Mouse (Mus musculus): Measurements from ENCODE around the gene B3galt6. TPM values are rescaled to one million over a fixed set of nuclear protein-coding genes. Genes with fewer than 3 reads are reported as not detected.
A peak's percentile ranks its signal among the peaks of the same experiment; 100 is the strongest.

The B3galt6 gene
- 27.6 and 29.6 TPM in 2 replicates for polyA plus RNA-seq (2014; fragmentation: Nextera tagmentation; extraction: Ambion mirVana)

DNA sequence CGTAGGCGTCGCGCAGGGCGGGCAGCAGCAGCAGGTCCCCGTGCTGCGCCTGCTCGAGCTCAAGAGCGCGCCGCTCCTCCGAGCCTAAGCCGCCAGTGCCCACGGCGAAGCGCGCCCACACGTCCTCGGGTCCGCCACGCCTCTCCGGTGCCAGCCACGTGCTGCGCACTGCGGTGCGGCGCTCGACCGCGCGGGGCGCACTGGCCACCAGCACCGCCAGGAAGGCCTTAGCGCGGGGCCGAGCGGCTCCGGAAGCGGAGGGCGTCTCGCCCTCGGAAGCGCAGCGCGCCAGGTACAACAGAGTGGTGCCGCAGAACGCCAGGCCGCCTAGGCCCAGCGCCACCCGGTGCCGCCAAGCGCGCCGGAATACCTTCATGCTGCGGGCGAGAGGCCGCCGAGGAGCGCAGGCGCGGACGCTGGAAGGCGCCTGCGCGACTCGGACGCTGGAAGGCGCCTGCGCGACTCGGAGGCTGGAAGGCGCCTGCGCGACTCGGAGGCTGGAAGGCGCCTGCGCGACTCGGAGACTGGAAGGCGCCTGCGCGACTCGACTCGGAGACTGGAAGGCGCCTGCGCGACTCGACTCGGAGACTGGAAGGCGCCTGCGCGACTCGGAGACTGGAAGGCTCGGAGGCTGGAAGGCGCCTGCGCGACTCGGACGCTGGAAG is at the start of gene B3galt6, which contains the start of gene Sdf4:
B3galt6 (minus strand) TSS at position 409 of the 665 bp plus-strand sequence.
Sdf4 (plus strand) TSS at position 632 of the 665 bp plus-strand sequence.
- H3K27ac ChIP-seq (ENCODE audit: low read depth, low read length) = peak within 1 kb of the TSS; percentile 95
- peaks cover 16% of the 10 kb centered on the region for H3K36me3 ChIP-seq (ENCODE audit: control insufficient read depth, insufficient read depth, low read length)
- DNase-seq (ENCODE audit: low spot score) (peak; percentile 95), ATAC-seq (peak; percentile 90)
- H3K9ac ChIP-seq (ENCODE audit: low read length) = peak within 1 kb of the TSS; percentile 86
- no peaks in the 10 kb centered on the region for H3K27me3 ChIP-seq (replicated peaks; ENCODE audit: control insufficient read depth, insufficient read depth, low read length)
- peaks cover 25% of the 10 kb centered on the region for H3K4me1 ChIP-seq (ENCODE audit: control insufficient read depth, insufficient read depth, low read length)
- H3K4me2 ChIP-seq (ENCODE audit: low read length) = peak within 1 kb of the TSS; percentile 99
- H3K9me3 ChIP-seq (replicated peaks; ENCODE audit: control insufficient read depth, low read length) = no peaks in the 10 kb centered on the region
- H3K4me3 ChIP-seq (ENCODE audit: low read depth, low read length) = peak within 1 kb of the TSS; percentile 86
- under 1% methylated on average over 98 of the region's 99 CpGs for WGBS

GRCm38 (mm10) chr4:156034901-156035300 is 42.5 kb upstream of the B3galt6 start:
- H3K27ac ChIP-seq (ENCODE audit: low read depth, low read length) = no peak overlapping the region
- no peaks in the 10 kb centered on the region for H3K9me3 ChIP-seq (replicated peaks; ENCODE audit: control insufficient read depth, low read length)
- H3K36me3 ChIP-seq (ENCODE audit: control insufficient read depth, insufficient read depth, low read length) = no peaks in the 10 kb centered on the region
- peak overlapping the region; percentile 15; the same call in 1 of the 2 replicates for H3K4me3 ChIP-seq (ENCODE audit: low read depth, low read length)
- peak overlapping the region; percentile 35; the same call in 1 of the 2 replicates for H3K9ac ChIP-seq (ENCODE audit: low read length)
- ATAC-seq (no peak), DNase-seq (ENCODE audit: low spot score) (no peak)
- peak overlapping the region; percentile 43 for H3K4me2 ChIP-seq (ENCODE audit: low read length)
- peaks cover 22% of the 10 kb centered on the region for H3K27me3 ChIP-seq (replicated peaks; ENCODE audit: control insufficient read depth, insufficient read depth, low read length)
- whole genome bisulfite sequencing = 3% methylated on average over 25 of the region's 25 CpGs
- H3K4me1 ChIP-seq (ENCODE audit: control insufficient read depth, insufficient read depth, low read length) = peaks cover 8% of the 10 kb centered on the region

GRCm38 (mm10) chr4:156034301-156034700 is 41.9 kb upstream of the B3galt6 start:
- Histone ChIP-seq H3K36me3 (ENCODE audit: control insufficient read depth, insufficient read depth, low read length) (no peaks in the 10 kb centered on the region), H3K9me3 (replicated peaks; ENCODE audit: control insufficient read depth, low read length) (no peaks in the 10 kb centered on the region), H3K9ac (ENCODE audit: low read length) (no peak overlapping the region), H3K4me3 (ENCODE audit: low read depth, low read length) (0 out of 2 replicates have a peak overlapping the region, but pooled peaks have one; percentile 15), H3K27ac (ENCODE audit: low read depth, low read length) (no peak overlapping the region), H3K27me3 (replicated peaks; ENCODE audit: control insufficient read depth, insufficient read depth, low read length) (peaks cover 22% of the 10 kb centered on the region), H3K4me1 (ENCODE audit: control insufficient read depth, insufficient read depth, low read length) (peaks cover 8% of the 10 kb centered on the region), H3K4me2 (ENCODE audit: low read length) (no peak overlapping the region)
- DNase-seq (ENCODE audit: low spot score) (no peak), ATAC-seq (no peak)
- WGBS = 54% methylated on average over 4 of the region's 4 CpGs

- Histone ChIP-seq H3K9ac (ENCODE audit: low read length) (no peak overlapping the region), H3K27me3 (replicated peaks; ENCODE audit: control insufficient read depth, insufficient read depth, low read length) (peaks cover 22% of the 10 kb centered on the region), H3K4me2 (ENCODE audit: low read length) (no peak overlapping the region), H3K27ac (ENCODE audit: low read depth, low read length) (no peak overlapping the region), H3K4me3 (ENCODE audit: low read depth, low read length) (no peak overlapping the region), H3K9me3 (replicated peaks; ENCODE audit: control insufficient read depth, low read length) (no peaks in the 10 kb centered on the region), H3K4me1 (ENCODE audit: control insufficient read depth, insufficient read depth, low read length) (peaks cover 8% of the 10 kb centered on the region), H3K36me3 (ENCODE audit: control insufficient read depth, insufficient read depth, low read length) (no peaks in the 10 kb centered on the region)
- DNase-seq (ENCODE audit: low spot score) (peak; percentile 51), ATAC-seq (no peak)
- WGBS = 53% methylated on average over 6 of the region's 6 CpGs
These were observed 41.1 kb upstream of the B3galt6 start for GRCm38 (mm10) chr4:156033476-156034119.

DNA sequence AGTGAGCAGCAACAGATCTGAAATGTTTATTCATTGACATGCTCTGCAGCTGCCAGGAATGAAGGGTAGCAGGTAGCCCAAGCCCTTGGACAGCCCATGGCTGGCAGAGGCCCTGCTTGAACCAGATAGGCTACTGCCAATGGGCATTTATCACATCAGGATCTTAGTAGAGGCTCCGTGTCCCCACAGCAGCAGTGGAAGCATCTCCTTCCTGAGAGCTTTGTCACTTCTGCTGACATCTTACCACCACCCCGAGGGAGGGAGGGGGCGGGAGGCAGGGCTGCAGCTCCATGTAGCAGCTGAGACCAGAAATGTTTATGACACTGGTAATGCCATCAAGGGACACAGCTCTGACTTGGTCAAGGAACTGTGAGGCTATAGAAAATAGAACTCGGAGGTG is 40.4 kb upstream of the B3galt6 start:
- DNase-seq (ENCODE audit: low spot score) (no peak), ATAC-seq (no peak)
- Histone ChIP-seq H3K36me3 (ENCODE audit: control insufficient read depth, insufficient read depth, low read length) (0 out of 2 replicates have a peak, but pooled peaks cover 3% of the 10 kb centered on the region), H3K4me2 (ENCODE audit: low read length) (no peak overlapping the region), H3K4me3 (ENCODE audit: low read depth, low read length) (no peak overlapping the region), H3K27ac (ENCODE audit: low read depth, low read length) (no peak overlapping the region), H3K9me3 (replicated peaks; ENCODE audit: control insufficient read depth, low read length) (no peaks in the 10 kb centered on the region), H3K4me1 (ENCODE audit: control insufficient read depth, insufficient read depth, low read length) (peaks cover 8% of the 10 kb centered on the region), H3K27me3 (replicated peaks; ENCODE audit: control insufficient read depth, insufficient read depth, low read length) (peaks cover 22% of the 10 kb centered on the region), H3K9ac (ENCODE audit: low read length) (no peak overlapping the region)
- 92% methylated on average over 4 of the region's 4 CpGs for WGBS

GRCm38 (mm10) chr4:156031593-156032391 is 39.3 kb upstream of the B3galt6 start:
- H3K4me3 ChIP-seq (ENCODE audit: low read depth, low read length) = peak overlapping the region; percentile 35
- H3K9me3 ChIP-seq (replicated peaks; ENCODE audit: control insufficient read depth, low read length) = no peaks in the 10 kb centered on the region
- peaks cover 8% of the 10 kb centered on the region for H3K4me1 ChIP-seq (ENCODE audit: control insufficient read depth, insufficient read depth, low read length)
- WGBS = 2% methylated on average over 24 of the region's 24 CpGs
- H3K9ac ChIP-seq (ENCODE audit: low read length) = peak overlapping the region; percentile 61
- 0 out of 2 replicates have a peak, but pooled peaks cover 4% of the 10 kb centered on the region for H3K36me3 ChIP-seq (ENCODE audit: control insufficient read depth, insufficient read depth, low read length)
- H3K27me3 ChIP-seq (replicated peaks; ENCODE audit: control insufficient read depth, insufficient read depth, low read length) = peaks cover 22% of the 10 kb centered on the region
- DNase-seq (ENCODE audit: low spot score) = peak; percentile 90
- peak overlapping the region; percentile 60 for H3K4me2 ChIP-seq (ENCODE audit: low read length)
- peak overlapping the region; percentile 79; the same call in 1 of the 2 replicates for H3K27ac ChIP-seq (ENCODE audit: low read depth, low read length)
- ATAC-seq = peak; percentile 90

DNA sequence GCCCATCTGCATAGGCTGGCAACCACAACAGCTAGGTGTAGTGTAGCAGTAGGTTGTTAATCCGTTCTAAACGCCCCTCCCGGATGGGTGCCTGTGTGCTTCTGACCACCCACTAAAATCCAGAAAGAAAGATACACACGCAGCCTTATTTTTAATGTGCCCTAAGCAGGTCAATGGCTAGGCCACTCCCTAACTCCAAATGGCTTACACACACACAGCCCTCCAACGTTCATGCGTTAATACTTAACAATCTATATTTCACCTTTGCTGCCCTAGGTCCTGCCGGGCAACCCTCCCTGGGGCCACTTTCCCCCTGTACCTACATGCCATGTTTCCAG is 38.8 kb upstream of the B3galt6 start:
- ATAC-seq = peak; percentile 25; the same call in 1 of the 2 replicates
- peak overlapping the region; percentile 61 for H3K9ac ChIP-seq (ENCODE audit: low read length)
- 5% methylated on average over 7 of the region's 7 CpGs for WGBS

GRCm38 (mm10) chr4:156030651-156031118 is 38.2 kb upstream of the B3galt6 start:
- ATAC-seq = no peak
- peak overlapping the region; percentile 61 for H3K9ac ChIP-seq (ENCODE audit: low read length)
- H3K27me3 ChIP-seq (replicated peaks; ENCODE audit: control insufficient read depth, insufficient read depth, low read length) = peaks cover 16% of the 10 kb centered on the region
- H3K4me1 ChIP-seq (ENCODE audit: control insufficient read depth, insufficient read depth, low read length) = peaks cover 8% of the 10 kb centered on the region
- H3K4me2 ChIP-seq (ENCODE audit: low read length) = peak overlapping the region; percentile 60
- H3K9me3 ChIP-seq (replicated peaks; ENCODE audit: control insufficient read depth, low read length) = no peaks in the 10 kb centered on the region
- WGBS = 69% methylated on average over 9 of the region's 9 CpGs
- H3K36me3 ChIP-seq (ENCODE audit: control insufficient read depth, insufficient read depth, low read length) = 0 out of 2 replicates have a peak, but pooled peaks cover 4% of the 10 kb centered on the region
- H3K4me3 ChIP-seq (ENCODE audit: low read depth, low read length) = peak overlapping the region; percentile 35
- peak overlapping the region; percentile 79; the same call in 1 of the 2 replicates for H3K27ac ChIP-seq (ENCODE audit: low read depth, low read length)
- no peak for DNase-seq (ENCODE audit: low spot score)

More for the DNA sequence above, 38.8 kb upstream of the B3galt6 start:
- peaks cover 21% of the 10 kb centered on the region for H3K27me3 ChIP-seq (replicated peaks; ENCODE audit: control insufficient read depth, insufficient read depth, low read length)
- DNase-seq (ENCODE audit: low spot score) = no peak
- peak overlapping the region; percentile 60 for H3K4me2 ChIP-seq (ENCODE audit: low read length)
- H3K4me1 ChIP-seq (ENCODE audit: control insufficient read depth, insufficient read depth, low read length) = peaks cover 8% of the 10 kb centered on the region
- H3K36me3 ChIP-seq (ENCODE audit: control insufficient read depth, insufficient read depth, low read length) = 0 out of 2 replicates have a peak, but pooled peaks cover 4% of the 10 kb centered on the region
- no peaks in the 10 kb centered on the region for H3K9me3 ChIP-seq (replicated peaks; ENCODE audit: control insufficient read depth, low read length)
- H3K27ac ChIP-seq (ENCODE audit: low read depth, low read length) = peak overlapping the region; percentile 79
- peak overlapping the region; percentile 35 for H3K4me3 ChIP-seq (ENCODE audit: low read depth, low read length)
